ENCODE assay signal across 12 mouse cellular contexts in genomic region chr1:184873910-184874309, GRCm38 (mm10). TPM values are rescaled to one million over a fixed set of nuclear protein-coding genes. Genes with fewer than 3 reads are reported as not detected.
"Had no signal": no experiment of that assay in that cellular context is flagged by ENCODE, and none has a peak within 500 bp of the region (broad histone marks: within the 10 kb centered on the region; RNA-seq: fewer than 3 reads in every experiment).

No protein-coding gene starts in this region.

- H3K4me3 ChIP-seq: limb, embryonic 15.5 days; midbrain, embryonic 12.5 days; neural tube, embryonic 13.5 days had no signal

- H3K9me3 ChIP-seq: limb, embryonic 15.5 days; midbrain, embryonic 12.5 days; neural tube, embryonic 13.5 days had no signal

- H3K27me3 ChIP-seq: limb, embryonic 15.5 days; neural tube, embryonic 13.5 days had no signal

- H3K36me3 ChIP-seq: limb, embryonic 15.5 days; midbrain, embryonic 12.5 days; neural tube, embryonic 13.5 days had no signal

- DNase-seq: kidney, postnatal 25 days; layer of hippocampus, adult 9-11 months; layer of hippocampus, postnatal 36 days; lung, adult 18-20 months; right cerebral cortex, adult 18-20 months; right cerebral cortex, postnatal 25 days; thymus, postnatal 36 days had no signal

- H3K4me2 ChIP-seq: limb, embryonic 15.5 days; midbrain, embryonic 12.5 days; neural tube, embryonic 13.5 days had no signal

- H3K27ac ChIP-seq: limb, embryonic 15.5 days; midbrain, embryonic 12.5 days; neural tube, embryonic 13.5 days had no signal

- ATAC-seq: midbrain, embryonic 16.5 days had no signal

- H3K9ac ChIP-seq: limb, embryonic 15.5 days; midbrain, embryonic 12.5 days; neural tube, embryonic 13.5 days had no signal

RNA-seq across cellular contexts. Expression of gene C130074G19Rik, which starts 9.1 kb away (rescaled TPM):
- total RNA-seq: megakaryocyte-erythroid progenitor cell, adult 5-6 weeks had no signal
